Mouse (Mus musculus) adrenal gland, postnatal 14 days (tissue): ENCODE data around the gene Clmp. TPM values are rescaled to one million over a fixed set of nuclear protein-coding genes. Genes with fewer than 3 reads are reported as not detected.
A peak's percentile ranks its signal among the peaks of the same experiment; 100 is the strongest.
"Not testable (repeated sequence)": the region's sequence is repeated elsewhere in the genome, so short reads cannot be mapped to it uniquely, and the experiment has no call there.

Experiments
- DNase-seq: peaks from one replicate; pipeline ENCODE4 v3.0.0; 2021; ENCODE audit warnings: mixed read lengths
- total RNA-seq: library from RNA; stranded (reverse); gene quantifications from 2 replicates; pipeline ENCODE4 v1.2.3, GENCODE M21; 2021

The Clmp gene
- total RNA-seq, 1 experiment from 2014 or later = 6.5 TPM

DNA sequence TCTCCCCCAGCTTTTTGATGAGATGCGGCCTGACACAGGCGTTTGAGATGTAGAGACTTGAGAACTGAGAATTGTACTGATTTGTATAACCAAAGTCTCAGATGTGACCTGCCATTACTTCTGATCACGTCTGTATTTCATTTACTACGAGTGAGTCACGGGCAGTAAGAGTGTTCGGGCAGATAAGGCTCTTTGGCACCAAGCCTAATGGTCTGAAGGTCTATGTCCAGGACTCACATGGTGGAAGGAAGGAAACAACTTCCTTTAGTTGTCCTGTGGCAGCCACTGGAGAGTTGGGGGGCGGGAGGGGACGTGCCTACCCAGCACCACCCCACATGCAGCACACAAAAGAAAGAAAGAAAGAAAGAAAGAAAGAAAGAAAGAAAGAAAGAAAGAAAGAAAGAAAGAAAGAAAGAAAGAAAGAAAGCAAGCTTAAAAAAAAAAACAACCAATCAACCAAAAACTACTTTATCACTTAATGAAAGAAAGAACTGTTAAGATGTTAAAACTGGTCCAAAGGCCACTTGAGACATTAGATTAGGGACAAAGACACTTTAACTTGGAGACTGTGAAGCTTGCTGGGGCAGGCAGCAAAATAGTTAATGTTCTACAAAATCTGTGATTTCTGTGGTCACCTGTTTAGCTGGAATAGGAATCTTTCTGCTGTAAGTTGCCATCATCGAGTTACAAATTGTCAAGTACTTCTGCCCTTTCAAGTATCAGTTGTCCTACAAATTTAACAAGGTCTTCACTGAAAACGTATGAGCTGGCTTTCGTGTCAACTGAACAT is 90.9 kb downstream of the Clmp start:
- peak; percentile 76 for DNase-seq

DNA sequence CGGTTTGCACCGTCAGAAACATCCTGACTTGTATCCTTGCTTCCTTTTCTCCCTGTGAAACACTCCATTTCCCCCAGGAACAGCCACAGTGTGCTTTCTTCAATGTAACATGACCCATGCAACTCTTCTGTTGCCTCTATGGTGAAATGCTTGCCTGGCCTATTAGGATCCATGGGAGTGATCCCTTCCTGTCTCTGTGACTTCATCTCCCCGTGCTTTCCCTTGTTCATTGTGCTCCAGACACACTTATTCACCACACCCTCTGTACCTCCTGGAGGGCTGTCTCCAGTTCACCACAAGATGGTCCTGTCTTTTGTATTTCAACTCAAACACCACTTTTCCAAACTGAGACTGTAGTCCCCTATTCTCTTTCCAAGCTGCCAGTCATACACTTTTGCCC is 94.3 kb downstream of the Clmp start:
- DNase-seq = no peak

DNA sequence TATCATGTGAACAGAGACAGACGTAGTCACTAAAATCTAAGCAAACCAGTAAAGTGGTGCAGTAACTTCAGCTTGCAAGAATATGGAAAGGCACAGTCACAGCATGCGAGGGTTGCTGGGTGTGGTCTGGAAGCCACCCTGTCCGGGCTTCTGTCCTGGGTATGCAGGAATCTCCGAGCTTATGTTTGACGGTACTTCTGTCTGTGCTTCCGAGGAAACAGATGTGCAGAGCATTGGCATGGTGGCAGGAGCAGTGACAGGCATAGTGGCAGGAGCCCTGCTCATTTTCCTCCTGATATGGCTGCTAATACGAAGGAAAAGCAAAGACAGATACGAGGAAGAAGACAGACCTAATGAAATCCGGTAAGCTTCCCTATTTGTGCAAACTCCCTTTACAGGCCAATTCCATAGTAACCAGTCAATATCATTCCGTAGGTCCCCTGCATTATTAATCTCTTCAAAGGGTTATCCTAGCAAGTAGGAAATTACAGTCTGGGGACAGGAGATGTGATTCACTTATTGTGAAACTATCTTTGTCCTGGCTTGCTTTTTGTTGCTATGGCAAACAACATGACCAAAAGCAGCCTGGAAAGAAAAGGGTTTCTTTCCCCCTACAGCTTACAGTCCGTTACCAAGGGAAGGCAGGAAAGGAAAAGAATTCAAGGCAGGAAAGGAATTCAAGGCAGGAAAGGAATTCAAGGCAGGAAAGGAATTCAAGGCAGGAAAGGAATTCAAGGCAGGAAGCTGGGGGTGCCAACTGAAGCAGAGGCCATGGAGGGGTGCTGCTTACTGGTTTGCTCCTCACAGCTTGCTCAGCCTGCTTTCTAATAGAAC is 95.3 kb downstream of the Clmp start:
- DNase-seq = no peak

DNA sequence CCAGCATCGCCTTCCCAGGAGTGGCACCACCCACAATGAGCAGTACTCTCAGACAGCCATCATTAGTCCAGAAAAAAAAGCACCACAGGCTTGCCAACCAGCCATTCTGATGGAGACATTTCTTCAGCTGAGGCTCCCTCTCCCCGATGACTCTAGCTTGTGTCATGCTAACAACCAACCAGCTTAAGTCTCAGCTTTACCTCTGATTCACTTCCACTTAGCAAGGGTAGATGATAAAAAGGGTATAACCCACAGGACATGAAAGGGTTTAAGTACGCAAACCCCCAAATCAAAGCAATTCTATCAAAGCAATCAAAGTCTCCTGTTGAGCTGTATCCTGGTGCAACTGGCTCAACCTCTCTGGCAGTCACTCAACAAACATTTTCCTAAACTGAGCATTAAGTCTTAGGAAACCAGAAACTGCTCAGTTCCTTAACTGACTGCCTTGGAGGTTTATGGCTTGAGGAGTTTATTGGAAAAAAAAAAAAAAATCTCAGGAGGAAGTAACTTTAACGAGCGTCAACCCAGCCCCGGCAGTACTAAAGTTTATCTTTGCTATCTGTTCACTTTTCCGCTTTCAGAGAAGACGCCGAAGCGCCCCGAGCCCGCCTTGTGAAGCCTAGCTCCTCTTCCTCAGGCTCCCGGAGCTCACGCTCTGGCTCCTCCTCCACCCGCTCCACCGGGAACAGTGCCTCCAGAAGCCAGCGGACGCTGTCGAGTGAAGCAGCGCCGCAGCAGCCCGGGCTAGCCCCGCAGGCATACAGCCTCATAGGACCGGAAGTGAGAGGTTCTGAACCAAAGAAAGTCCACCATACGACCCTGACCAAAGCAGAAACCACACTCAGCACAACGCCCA is 96.2 kb downstream of the Clmp start:
- peak; percentile 69 for DNase-seq

DNA sequence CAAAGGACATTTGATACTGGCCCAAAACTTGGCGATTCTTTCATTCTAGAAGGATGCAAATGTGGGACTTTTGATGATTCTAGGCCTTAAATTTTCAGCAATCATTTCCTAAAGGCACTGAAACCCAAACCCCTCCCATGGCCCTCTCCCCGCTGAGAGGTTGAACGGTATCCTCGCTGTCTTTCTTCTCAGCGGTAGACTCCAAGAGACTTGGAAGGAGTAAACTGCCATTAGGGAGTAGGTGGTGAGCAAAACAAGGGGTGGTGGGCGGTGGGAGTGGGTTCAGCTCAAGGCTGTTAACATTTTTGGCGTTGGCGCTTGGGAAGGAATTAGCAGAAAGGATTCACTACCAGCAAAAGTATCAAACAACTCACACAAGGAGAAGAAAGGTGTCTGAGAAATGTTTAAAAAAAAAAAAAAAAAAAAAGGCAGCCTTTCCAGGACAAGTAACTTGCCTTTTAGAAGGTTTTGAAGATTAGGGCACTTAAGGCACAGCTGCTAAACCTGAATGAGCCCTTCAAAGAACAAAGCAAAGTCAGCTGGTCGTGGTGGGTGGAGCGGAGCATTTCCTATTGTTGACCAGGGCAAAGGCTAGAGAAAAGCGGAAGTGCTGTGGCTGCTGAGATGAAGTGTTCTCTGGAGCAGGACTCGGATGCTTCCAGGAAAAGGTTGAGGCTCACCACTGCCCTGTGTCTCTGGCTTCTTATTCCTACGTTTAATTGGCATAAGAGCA is 98.0 kb downstream of the Clmp start:
- peak; percentile 64 for DNase-seq

DNA sequence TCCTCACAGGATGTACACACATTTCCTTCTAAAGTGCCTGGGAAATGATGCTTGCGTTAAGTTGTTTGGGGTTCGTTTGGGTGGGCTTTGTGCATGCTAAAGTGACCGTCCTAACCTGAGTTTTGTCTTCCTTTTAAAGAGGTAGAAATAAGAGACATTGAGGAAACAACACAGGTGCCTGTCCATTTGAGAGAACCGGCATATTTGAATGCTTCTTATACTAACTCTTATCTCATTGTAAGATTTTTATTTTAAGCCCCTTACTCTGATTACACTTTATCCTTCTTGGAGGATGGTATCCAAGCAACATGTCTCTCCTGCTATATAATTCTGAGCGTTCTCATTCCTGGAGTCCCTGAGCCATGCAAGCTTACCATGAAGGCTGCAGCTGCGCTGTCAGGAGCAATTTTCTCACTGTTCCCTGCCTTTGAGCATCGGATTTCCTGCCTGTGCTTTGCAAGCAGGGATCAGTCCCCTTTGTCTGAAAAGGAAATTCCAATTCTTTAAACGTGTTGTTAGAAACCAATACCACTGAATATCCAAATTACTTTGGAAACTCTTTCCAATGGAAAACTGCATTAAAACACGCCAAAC is 98.7 kb downstream of the Clmp start:
- no peak for DNase-seq

DNA sequence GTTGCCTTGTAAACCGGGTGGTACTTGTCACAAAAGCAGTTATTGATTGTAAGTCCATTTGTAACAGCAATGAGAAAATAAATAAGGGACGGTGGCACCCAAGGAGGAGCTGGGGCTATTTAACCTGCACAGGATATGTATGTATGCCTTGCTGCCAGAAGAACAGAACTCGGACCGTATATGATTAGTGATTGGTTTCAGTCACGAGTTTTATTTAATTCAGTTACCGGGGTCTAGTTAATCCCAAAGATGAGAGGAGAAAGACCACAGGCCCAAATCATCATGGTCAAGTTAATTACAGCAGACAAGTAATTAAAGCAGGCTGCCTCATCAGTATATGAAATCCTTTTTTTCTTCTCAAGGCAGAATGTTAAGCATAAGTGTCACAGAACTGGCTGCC is 99.7 kb downstream of the Clmp start:
- DNase-seq = no peak

DNA sequence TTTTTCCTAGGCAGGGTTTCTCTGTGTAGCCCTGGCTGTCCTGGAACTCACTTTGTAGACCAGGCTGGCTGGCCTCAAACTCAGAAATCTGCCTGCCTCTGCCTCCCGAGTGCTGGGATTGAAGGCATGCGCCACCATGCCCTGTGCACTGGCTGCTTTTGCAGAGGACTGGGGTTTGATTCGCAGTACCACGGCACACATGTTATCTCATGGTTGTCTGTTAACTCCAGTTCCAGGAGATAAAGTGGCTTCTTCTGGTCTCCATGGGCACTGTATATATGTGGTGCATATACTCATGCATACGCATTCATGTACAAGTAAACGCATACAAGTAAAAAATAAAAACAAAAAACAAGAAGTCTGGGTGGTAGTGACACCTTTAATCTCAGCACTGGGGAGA is 101.1 kb downstream of the Clmp start:
- not testable (repeated sequence) for DNase-seq

DNA sequence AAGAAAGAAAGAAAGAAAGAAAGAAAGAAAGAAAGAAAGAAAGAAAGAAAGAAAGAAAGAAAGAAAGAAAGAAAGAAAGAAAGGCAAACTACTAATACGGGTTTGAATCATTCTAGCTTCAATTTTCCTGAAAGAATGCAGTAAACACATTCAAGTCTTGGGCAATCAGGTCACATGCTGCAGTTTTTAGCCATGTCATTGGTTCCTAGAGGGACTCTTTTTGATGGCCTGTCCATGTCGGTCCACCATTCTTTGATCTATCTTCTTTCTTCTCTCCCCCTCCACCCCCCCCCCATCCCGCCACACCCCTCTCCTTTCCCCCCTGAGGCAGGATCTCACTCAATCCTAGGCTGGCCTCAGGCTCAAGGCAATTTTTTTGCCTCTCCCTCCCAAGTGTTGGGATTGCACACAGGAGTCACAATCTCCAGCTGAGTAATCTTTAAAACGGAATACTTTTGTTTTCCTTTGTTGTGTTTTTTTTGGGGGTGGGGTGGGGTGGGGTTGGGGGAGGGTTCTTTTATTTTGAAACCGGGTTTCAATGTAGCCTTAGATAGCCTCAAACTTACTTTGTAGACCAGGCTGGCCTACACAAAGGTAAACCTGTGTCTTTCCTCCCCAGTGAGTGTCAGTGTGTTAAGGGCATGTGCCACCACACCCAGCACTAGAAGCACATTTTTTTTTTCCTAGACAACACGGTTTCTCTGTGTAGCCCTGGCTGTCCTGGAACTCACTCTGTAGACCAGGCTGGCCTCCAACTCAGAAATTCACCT is 106.3 kb downstream of the Clmp start:
- no peak for DNase-seq

DNA sequence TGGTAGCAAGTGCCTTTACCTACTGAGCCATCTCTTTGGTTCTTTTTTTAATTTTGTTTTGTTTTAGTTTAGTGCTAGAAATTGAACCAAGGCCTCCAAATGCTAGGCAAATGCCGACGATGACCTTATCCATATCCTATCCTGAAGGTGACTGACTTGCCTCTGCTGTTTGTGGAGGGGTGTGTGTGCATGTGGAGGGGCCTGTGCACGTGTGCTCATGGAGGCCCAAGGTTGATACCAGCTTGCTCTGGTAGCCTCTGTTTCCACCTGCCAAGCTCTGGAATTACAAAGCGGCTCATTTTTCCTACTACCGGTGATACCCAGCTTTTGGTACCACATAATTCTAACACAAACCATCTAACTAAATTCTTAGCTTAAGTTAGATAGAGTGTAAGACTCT is 107.8 kb downstream of the Clmp start:
- no peak for DNase-seq

DNA sequence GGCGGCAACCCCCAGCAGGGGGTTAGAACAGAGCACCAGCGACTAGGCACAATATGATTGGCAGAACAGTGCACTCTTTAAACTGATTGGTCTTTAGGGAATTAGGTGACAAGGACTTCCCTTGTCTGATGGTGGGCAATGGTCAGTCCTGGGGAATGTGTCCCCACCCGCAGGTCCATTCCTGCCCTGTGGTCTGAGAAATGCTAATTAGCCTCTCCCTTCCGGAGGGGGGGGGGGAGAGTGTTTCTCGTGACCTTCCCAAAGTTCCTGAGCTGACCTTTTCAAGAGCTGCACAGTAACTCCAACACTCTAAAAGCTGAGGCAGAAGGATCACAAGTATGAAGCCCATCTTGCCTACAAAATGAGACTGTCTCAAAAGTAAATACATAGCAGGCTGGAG is 108.5 kb downstream of the Clmp start:
- DNase-seq = no peak

DNA sequence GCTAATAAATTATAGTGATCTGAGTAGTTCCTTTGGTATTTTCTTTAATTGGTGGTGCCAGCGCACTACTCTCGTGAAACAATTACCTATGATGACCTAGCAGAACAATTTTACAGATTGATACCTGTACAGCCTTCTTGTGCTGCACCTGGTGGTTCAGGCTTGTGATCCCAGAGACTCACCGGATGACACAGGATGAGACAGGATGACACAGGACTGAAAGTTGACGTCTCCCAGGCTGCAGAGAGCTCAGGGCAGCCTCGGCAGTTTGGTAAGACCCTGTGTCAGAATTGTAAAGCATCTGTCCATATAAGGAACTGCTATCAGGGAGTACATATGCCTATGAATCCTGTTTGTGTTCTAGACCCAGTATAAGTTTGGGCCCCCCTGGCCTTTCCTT is 109.2 kb downstream of the Clmp start:
- no peak for DNase-seq

DNA sequence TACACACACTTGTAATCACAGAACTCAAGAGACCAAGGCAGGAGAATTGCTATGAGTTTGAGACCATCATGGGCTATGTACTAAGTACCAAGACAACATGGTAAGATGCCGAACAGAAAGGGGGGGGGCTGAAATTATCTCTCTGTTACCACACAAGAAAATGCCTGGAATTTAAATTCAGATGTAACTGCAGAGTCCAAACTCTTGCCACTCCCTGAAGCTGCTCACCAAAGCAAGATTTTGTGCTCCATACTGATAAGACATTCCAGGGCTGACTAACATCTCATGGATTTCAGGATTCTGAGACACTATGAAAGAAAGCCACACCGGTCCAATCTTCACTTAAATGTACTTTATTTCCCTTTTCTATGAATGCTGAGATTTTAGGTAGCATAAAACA is 109.8 kb downstream of the Clmp start:
- DNase-seq = no peak

DNA sequence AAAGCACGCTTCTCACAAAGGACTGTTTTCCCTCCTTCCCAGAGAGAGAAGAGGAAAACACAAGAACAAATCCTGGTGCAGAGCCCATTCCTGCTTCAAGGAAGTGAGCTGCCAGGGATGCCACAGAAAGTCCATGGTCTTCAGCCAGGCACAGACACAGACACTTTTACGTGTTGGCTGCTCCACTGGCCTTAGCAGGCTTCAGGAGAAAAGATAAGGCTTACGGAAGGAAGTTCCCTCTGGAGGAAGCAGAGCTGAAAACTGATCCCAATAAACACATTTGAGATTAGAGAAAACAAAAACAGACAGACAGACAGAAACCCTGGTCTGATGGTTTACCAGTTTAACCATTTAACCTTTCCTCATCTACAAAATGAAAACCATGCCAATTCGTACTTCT is 110.3 kb downstream of the Clmp start:
- no peak for DNase-seq

DNA sequence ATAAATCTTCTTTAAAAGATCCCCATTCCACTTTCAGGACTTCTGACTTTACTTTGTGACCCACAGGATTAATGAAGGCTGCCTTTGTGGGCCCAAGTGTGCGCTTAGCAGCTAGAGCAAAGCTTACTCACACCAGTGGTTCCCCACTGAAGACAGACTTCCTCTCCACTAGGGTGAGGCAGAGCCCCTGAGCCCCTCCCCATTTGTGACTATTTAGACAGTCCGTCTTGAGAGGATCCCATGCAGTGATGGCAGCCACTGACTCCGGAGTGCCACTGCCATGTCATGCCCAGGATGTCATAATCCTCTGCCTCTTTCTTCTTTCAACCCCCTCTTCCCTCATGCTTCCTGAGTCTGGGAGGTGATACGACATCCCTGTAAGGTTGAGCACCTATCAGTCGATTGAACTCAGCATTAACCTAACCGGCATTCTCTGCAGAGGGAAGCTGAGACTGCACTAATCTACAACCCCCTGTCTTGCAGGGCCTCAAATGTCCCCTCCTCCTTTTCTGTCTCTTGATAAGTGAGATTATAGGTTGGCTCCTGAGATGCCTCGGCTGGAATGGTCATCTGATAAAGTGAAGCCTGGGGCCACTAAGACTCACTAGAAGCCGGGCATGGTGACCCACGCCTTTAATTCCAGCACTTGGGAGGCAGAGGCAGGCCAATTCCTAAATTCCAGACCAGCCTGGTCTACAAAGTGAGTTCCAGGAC is 112.6 kb downstream of the Clmp start:
- no peak for DNase-seq

DNA sequence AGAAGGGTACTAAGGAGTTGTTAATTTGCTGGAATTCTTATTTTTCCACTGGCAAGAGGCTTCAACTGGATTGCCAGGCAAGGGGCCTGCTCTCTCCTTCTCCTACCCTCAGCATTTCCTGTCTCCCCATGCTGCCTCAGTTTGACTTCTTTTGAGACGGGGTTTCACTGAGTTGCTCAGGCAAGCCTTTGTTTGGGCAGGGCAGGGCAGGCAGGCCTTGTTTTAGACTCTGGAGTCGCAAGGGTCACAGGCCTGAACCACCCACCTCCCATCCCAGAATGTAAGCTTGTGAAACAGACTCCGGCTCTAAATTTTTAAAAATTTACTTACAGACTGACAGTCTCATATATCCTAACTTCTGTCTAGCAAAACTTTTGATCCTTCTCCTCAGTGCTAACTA is 113.3 kb downstream of the Clmp start:
- no peak for DNase-seq

DNA sequence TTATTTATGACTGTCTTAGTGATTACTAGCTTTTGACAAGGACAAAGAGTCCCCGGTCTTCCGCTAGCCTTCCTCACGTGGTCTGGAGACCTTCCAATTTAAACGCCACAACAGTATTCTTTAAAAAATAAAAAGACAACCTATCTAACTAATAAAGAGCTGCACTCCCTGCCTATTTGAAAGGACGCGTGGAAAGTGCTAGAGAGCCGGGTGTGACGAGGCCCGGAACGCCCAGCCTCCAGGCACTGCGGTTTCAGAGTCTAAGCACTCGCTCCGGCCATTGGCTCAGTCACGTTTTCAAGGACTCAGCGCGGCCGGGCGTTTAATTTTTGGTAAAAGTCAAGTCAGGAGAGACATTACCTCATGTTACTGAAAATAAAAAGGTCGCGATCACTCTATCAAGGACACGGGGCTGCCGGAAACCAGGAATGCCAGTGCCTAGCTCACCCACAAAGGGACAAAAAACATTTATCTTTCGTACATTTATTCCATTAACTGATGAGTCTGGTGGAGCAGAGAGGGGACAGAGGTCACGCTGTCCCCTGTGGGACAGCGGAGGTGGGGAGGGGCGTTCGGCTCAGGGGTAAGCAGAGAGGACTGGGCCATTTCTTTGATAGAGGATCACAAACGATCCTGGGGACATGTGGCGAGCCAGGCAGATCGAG is 114.2 kb downstream of the Clmp start:
- DNase-seq = peak; percentile 93

DNA sequence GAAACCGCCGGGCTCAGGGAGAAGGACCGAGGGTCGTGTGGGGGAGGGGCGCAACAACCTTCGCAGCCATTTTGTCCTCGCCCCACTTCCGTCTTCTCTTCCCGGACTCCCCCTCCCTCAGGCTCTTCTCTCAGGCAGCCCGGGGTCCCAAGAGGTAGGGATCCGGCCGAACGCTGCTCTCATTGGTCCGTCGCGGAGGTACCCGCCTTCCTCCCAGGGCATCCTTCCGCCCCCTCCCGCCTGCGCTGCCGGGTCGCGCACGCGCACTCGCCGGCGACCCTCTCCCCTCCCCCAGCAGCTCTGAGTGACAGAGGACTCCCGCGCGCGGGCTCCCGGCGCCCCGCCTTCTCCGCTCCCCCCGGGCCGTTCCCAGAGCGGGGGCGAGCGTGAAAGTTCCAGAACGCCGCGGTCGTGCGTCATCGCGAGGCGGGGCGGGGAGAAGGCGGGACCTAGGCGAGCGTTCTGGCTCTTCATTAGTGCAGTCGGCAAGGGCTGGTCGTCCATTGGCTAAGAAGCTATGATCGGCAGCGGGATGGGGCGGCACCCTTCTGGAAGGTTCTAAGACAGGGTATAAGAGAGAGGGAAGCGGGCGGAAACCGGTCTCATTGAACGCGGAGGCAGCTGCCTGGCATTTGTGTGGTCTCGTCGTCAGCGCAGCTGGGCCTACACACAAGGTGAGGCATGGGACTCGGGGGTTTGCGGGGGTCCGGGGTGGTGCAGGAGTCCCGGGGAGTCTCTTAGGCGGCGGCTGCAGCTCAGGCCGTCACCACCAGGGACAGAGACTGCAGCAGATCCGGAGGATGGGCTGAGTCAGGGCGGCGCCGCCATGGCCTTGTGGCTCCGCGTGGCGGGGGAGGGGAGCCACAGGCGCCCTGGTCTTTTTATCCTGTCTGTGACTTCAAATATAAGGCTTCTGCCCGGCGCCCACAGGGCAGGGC is 115.2 kb downstream of the Clmp start, which contains the start of gene Hspa8:
Gene Hspa8 (plus strand): TSS at position 310 of the 938 bp plus-strand sequence.
- peak; percentile 100 for DNase-seq
